Mouse (Mus musculus) brain, adult 2 months (tissue): ENCODE measurements around the gene Iqcf1.
"Not testable (repeated sequence)": the region's sequence is repeated elsewhere in the genome, so short reads cannot be mapped to it uniquely, and the experiment has no call there.

Experiments used
- DNase-seq: peaks from one replicate; pipeline ENCODE4 v3.0.0; 2011; ENCODE audit warnings: low read depth, low spot score

Iqcf1 gene

DNA sequence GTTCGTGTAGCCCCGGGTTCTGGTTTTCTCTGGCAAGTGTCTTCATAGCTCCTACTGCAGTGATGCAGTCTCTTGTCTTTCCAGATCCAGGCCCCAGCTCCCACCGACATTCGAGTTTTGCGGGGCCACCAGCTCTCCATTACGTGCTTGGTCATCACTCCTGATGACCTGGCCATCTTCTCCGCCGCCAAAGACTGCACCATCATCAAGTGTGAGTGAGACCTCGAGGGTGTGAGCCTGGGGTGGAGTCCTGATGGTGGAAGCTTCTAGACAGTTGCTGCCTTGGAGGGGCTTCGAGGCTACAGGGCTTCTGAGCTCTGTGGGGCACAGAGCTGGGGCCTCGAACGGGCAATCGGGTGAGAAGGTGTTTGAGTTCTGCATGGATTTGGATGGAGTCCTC, 18.1 kb upstream of the Iqcf1 start:
- DNase-seq, result no peak

- no peak for DNase-seq
Measured at GRCm38 (mm10) chr9:106482578-106483115, 17.1 kb upstream of the Iqcf1 start.

DNA sequence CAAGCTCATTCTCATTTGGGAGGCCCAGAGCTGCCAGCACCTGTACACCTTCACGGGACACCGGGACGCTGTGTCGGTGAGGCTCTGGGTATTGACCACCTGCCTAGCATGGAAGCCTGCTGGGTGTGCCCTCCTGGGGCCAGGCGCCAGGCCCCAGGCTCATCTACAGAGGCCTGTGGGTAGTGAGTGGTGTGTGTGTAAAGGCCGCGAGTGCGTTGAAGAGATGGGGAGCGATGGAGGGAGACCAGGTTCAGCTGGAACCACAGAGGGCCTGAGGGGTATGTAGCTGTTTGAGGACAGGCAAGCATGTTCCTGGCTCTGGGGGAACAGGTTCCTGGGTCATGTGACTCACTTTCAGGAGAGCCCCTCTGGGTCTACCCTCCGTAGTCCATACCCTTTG, 16.6 kb upstream of the Iqcf1 start:
- no peak for DNase-seq

- no peak for DNase-seq
Measured at GRCm38 (mm10) chr9:106483606-106484005, 16.2 kb upstream of the Iqcf1 start.

DNA sequence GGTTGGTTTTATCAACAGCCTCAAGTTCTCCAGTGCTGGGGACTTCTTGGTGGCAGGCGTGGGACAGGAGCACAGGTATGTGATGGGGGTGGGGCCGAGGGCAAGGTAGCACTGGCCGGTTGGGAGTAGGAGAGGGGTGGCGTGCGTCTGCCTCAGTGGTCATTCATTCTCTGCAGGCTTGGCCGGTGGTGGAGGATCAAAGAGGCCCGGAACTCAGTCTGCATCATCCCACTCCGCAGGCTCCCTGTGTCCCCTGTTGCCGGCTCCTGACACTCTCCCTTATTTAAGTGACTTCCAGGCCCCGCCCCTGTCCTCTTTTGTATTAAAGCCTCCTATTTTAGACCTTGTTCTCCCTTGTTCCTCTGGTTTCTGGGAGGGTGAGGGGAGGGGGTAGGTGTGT, 14.7 kb upstream of the Iqcf1 start:
- no peak for DNase-seq

DNA sequence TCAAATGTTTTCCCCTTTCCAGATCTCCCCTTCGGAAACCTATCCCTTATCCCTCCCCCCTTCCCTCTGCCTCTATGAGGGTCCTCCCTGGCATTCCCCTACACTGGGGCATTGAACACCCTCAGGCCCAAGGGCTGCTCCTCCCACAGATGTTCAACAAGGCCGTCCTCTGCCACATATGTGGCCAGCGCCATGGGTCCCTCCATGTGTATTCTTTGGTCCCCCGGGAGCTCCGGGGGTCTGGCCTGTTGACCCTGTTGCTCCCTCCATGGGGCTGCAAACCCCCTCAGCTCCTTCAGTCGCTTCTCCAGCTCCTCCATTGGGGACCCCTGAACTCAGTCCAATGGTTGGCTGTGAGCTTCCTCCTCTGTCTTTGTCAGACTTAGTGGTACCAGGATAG, 12.2 kb upstream of the Iqcf1 start:
- DNase-seq, result not testable (repeated sequence)

- no peak for DNase-seq
Measured at GRCm38 (mm10) chr9:106501846-106502245, 2.1 kb downstream of the Iqcf1 start.

GRCm38 (mm10) chr9:106504246-106504645, 4.5 kb downstream of the Iqcf1 start:
- DNase-seq, result no peak

DNA sequence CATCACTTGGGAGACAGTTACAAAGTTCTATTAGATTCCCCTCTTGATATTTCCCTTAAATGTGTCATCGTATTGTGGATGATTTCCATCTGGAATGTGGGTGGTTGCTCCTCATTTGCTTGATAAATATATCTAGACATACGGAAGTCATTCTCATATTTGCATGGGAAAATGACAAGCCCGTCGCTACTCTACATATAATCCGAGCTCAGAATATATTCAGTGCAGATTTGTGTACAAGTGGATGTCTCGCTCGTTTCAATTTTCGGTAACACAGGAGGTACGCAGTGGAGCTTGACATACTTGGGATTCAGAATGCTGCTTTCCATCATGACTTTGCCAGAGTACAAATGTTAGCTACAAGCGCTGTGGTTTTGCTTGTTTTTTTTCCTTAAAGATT, 9.6 kb downstream of the Iqcf1 start:
- peak; percentile 53 for DNase-seq

DNA sequence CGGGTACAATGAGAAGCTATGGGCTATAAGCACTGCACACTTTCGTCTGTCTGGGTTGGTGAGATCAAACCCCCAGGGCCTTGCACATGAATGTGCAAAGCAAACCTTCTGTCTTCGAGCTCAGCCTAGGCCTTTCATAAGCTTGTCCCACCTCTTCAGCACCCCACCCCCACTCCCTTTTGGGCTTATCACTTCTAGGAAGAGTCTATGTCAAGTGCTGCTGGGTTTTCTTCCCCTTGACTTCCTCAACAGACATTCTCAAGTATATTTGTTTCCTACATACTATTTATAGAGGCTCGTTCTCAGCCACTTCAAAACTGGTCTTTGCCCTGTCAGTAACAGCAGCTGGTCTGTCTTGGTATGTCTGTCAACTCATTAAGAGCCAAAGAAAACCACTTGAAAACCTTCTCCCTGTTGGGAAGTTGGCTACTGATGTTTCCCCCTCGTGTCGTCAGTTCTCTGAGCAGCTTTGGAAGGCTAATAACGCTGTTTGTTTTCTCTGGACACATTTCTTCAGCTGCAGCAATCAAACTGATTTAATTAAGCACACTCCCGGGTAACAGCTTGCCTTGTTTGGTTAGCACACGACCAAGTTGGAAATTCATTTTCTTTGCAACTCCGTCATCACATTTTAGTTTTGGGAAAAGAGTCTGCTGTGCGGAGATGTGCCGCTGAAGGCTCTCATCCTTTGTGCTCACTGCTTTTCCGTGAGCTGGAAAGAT, 13.1 kb downstream of the Iqcf1 start:
- peak; percentile 55 for DNase-seq

- no peak for DNase-seq
Measured at GRCm38 (mm10) chr9:106513566-106513965, 13.8 kb downstream of the Iqcf1 start.

DNA sequence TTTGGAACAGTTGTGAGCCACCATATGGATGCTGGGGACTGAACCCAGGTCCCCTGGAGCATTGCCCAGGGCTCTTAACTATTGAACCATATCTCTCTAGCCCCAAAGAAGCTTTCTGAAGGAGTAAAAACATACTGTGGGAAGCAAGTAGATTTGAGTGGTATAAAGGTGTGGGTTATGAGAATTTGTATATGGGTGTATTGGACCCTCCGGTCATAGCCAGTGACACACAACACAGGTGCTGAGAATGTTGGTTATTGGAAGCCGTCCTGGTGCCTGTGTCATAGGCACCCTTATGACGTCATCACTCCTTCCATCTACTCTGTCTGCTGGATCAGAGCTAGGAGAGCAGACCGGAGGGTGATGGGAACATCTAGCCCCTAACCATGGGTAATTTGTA, 14.5 kb downstream of the Iqcf1 start, which contains the start of gene Iqcf5:
TSS of gene Iqcf5 (plus strand) at position 301 of the 400 bp plus-strand sequence.
- no peak for DNase-seq

DNA sequence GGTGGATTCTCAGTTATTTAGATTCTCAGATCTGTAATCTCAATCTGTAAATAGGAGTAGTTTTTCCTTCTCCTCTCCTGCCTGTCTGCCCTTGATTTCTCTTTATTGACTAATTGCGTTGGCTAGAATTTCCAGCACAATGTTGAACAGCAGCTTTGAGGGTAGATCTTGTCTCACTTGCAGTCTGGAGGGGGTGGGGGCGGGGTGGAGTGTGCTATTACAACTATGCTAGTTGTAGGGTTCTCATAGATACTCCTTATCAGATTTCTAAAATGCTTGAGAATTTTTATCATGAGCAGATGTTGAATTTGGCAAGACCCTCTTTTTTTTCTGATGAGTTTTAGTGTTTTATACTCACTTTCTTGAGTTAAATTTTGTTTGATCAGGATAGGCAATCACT, 19.7 kb downstream of the Iqcf1 start:
- DNase-seq, result peak; percentile 5

DNA sequence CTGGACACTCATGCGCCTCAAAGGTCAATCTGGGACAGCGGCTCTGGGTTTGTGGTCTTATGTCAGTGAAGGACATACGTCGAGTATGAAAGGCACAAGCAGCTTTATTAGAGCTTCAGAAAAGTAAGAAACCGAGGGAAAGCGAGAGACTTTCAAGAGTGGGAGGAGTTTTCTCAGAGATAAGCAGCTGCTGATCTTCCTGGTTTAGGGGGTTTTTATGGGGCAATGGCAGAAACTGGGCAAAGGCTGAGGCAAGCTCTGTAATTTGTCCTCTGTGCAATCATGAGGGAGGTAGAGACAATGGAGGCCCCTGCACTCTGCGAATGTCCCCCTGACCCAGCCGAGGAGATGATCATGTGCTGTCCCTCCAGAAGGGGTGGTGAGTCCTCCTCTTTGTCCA, 20.1 kb downstream of the Iqcf1 start:
- no peak for DNase-seq

- peak; percentile 83 for DNase-seq
Measured at GRCm38 (mm10) chr9:106531833-106532232, 32.1 kb downstream of the Iqcf1 start.

GRCm38 (mm10) chr9:106534296-106534695, 34.5 kb downstream of the Iqcf1 start:
- DNase-seq, result no peak

- peak; percentile 75 for DNase-seq
Measured at GRCm38 (mm10) chr9:106534975-106535374, 35.2 kb downstream of the Iqcf1 start.
